Mouse (Mus musculus) G1E-ER4 (cell line): ENCODE results near the gene Rab11fip3. TPM values are rescaled to one million over a fixed set of nuclear protein-coding genes. Genes with fewer than 3 reads are reported as not detected.

ENCODE experiments used
- GATA1 ChIP-seq: IDR thresholded peaks from one replicate; pipeline ENCODE4 v1.8.0; 2012; ENCODE audit warnings: low read length, inconsistent platforms
- polyA plus RNA-seq: library from polyadenylated mRNA; stranded (reverse); fragments of >175 nt; gene quantifications from 2 replicates; pipeline ENCODE4 v1.2.3, GENCODE M21; 2012

Gene Rab11fip3
- polyA plus RNA-seq = 12.7 and 17.0 TPM in 2 replicates

DNA sequence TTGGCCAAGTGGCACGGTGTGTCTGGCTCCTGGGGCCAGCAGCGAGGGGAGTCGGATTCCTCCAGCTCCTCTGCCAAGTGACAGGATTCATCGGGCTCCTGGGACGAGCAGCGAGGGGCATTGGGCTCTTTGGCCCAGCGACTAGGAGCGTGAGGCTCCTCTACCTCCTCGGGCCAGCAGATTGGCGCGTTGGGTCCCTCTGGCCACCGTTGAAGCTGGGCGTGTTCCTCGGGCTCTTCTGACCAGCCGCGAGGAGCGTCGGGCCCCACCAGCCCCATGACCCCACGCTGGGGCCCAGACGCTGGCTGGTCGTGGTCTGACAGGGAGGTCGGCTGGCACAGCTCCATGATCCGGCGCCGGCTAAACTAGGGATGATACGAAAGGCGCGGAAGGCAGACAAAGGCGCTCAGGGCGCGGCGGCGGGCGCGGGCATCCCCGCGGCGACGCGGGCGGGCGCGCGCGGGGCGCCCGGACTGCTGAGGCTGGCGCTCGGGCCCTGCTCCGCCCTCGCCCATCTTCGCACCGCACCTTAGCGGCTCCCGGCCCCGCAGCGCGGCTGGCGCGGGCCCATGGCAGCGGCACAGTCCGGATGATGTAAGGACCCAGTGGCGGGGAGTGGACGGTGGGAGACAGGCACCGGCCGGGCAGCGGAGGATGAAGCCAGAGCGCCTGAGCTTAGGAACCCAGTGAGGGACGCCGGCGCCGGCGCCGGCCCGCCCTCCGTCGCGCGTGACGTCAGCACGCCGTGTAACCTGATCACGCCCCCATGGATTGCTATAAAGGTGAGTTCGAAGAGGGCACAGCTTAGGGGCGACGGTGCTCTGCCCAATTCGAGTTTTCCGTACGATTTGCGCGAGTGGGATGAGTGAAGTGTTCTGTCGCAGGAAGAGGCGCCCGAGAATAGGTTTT lies at the start of gene Rab11fip3:
Gene Rab11fip3 (minus strand): TSS at position 725 of the 909 bp plus-strand sequence.
- TF ChIP-seq GATA1 = no peak

DNA sequence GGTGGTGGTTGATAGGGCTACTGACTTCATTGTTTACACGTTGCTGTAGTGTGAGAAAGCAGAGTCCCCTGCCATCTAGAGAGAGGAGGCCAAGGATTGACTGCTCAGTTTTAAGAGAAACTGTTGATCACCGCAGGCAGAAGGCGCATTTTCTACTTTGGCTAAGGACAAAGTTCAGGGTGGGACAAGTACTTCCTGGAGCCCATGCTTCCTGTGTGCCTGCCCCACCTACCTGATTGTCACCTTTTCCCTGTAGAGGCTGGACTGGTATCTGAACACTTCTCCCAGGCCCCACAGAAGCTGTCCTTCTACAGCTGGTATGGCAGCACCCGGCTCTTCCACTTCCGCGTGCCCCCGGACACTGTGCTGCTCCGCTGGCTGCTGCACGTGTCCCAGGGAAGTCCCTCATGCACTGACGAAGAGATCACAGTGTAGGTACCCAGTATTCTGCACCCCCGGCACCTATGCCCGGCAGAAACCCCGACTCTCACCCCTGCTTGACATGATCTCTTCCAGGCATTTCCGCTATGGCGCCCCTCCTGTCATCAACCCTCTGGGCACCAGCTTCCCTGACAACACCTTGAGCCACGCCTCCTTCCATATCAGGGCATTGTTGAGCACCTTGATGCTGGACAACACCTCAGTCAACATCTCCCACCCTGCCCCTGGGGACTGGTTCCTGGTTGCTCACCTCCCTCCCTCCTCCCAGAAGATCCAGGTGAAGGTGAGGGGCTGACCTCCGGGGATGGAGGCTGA lies 47.3 kb upstream of the Rab11fip3 start:
- no peak for TF ChIP-seq GATA1

DNA sequence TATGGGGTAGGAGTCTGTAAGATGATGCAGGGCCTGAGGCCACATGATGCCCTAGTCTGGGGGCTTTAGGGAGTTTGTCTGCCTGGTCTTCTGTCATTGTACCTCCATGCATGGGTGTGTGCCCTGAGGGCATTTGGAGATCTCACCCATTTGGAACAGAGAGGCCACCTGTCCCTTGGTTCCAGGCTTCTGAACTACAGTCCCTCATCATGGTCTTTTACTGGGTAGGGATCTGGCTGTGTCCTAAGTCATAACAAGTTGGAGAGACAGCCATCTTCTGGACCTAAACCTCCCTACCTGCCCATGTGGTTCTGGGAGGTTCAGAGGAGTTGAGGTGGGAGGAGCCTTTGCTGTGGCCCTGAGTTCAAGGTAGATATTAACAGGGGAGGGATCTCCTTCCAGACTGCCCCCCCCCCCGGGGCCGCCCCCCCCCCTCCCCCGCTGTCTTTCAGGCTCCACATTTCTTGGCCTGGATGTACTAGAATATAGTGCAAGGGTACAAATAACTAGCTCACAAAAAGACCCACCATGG lies 46.7 kb upstream of the Rab11fip3 start:
- no peak for TF ChIP-seq GATA1

DNA sequence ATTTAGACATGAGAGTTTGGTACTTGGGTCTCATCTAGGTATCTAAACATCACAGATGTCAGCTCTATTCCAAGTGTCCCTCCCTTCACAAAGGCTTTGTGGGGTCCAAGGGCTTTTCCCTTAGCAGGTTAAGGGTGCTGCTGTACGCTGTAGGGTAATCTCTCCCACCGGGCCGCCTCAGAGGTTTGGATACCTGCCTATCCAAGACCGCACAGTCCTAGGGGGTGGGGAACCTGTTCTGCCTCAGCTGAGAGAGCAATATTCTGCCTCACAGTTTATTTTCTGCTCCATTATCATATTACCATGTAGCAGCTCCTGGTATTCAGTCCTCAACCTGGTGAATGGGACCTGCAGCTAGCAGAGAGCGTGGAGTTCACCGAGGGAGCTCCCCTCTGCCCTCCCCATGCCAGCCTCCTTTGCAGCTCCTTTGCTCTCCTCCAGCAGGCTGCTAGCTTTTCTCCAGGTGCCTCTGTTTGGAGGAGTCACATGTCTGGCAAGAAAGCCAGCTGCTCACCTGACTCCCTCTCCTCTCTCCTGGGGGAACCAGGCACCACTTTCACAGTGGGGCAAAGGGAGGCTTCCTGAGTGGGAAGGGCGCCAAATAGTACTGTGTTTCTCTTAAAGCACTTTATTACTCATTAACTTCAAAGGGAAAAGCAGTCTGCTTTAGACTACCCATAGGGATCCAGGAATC lies 46.0 kb upstream of the Rab11fip3 start:
- no peak for TF ChIP-seq GATA1

DNA sequence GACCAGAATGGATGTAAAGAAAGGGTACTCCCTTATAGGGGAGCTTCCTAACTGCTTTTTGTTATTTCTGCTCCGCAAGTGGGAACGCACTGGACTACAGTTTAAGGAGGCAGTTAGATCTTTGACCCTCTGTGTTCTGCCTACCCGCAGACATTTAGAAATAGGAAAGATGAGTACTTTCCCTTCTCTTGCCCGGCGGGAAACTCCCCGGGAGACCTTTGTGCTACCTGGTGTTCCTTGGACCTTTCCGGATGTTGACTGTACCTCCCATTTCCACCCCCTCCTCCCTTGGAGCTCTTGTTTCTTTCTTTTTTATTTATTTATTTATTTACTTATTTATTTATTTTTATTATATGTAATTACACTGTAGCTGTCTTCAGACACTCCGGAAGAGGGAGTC lies 44.7 kb upstream of the Rab11fip3 start:
- no peak for TF ChIP-seq GATA1

DNA sequence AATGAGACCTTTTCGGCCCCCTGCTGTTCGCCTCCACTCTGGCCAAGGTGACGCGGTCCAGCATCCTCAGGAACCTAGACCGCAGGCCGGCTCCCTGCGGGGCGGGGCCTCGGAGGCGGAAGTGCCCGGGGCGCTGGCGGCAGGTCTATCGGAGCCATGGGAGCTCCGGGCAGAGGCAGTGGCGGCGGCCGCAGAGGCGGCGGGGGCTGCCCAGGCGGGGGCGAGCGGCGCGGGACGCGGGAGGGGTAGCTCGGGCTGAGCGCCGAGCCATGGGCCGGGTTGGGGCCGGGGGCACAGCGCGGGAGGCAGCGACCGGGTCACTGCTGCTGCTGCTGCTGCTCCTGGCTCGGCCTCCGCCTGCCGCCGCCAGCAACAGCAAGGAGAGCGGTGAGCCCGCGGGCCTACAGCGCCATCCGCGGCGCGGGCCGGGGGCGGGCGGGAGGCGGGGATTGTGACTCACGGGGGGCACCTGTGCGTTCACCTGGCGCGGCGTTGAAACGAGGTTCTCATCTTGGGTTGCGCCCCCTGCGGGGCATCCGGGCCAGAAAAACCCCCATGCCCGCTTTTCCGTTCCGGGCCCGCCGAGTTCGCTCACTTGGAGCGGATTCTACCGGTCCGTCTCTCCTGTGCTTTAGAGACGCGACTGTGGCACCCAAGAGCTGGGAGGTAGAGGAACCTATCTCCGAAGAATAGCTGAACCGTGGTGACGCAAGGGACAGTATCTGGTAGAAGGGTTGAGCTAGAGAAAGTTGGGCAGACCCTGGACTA lies 44.0 kb upstream of the Rab11fip3 start, which contains the start of gene Tmem8:
Gene Tmem8 (plus strand): TSS at position 119 of the 768 bp plus-strand sequence.
- TF ChIP-seq GATA1 = no peak

DNA sequence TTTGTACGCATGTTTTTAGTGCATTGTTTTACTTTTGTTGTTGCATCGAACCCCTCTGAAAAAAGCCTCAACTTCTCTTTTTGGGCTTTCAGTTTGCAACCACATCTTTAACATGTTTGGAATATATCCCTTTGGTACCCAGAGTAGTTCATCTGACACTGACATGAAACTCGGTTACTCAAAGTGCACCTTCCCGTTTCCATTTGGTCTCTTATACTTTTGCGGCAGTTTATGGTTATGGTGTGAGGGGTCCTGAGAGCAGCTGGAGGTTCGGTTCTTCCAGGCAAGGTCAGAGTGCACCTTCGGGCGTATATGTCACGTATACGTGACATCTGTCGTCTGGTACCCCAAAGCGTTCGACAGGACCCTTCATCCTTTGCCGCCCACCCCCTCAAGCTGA lies 43.4 kb upstream of the Rab11fip3 start:
- TF ChIP-seq GATA1 = no peak

DNA sequence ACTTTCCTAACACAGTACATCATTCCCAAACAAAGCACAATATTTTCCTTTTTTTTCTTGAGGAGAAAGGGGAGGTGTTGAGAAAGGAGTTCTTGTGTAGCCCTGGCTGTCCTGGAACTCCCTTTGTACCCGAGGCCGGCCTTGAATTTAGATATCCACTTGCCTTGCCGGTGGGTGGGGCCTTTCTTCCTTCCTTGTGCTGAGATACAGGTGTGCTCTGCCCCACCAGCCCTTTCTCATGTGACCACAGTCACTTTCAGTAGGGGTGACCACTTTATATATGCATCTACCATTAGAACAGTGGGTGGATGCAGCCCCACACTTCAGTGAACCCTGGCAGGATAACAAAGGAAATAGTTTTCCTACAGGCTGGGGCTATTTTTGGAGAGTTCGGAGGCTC lies 42.4 kb upstream of the Rab11fip3 start:
- no peak for TF ChIP-seq GATA1

DNA sequence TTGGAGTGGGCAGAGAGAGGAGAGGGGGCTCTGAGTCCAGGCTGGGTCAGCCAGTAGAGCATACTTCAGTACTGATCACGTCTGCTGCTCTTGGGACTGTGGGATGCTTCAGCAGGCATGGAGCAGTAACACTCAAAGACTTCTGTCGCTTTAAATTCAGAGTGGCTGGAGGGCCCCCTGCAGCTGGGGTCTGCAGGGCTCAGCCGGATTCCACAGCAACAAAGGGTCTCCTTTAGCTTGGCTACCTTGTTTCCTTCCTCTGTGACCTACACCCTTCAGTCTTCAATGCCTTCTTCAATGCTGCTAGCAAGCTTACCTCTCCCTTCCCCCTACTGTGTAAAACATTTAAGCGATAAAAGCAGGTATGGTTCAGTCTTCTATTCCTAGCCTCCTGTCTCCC lies 41.7 kb upstream of the Rab11fip3 start:
- TF ChIP-seq GATA1 = no peak

DNA sequence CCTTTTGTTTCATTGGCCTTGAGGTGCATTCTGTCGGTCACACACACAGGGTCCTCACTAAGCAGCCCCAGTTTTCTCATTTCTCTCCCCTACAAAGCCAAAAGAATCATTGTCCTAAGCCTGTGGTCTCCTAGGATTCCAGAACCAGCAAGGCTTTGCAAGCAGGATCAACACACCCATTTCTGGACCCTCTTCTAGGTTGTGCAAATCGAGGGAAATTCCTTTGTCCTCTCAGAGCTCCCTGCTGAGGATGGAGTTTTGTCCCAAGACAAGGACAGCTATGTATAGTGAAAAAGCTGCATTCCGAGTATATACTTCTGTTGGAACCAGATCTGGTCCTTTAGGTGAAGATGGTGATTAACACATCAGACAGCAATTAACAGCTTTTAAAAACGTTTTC lies 40.8 kb upstream of the Rab11fip3 start:
- TF ChIP-seq GATA1 = no peak

DNA sequence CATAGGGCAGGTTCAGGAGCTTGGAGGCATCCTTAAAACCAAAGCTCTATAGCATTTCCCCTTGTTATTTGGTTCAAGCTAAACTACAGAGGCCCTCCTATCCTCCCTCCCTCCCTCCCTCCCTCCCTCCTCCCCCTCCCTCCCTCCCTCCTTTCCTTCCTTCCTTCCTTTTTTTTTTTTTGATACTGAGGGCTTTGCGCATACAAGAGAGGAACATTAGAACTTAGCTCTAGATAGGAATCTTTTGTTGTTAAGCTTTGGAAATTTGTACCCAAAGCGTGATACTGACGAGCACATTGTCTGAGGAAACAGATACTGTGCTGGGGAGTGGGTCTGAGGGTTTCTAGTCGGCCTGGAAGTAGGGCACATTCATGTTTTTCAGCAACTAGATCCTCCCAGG lies 36.3 kb upstream of the Rab11fip3 start:
- no peak for TF ChIP-seq GATA1

DNA sequence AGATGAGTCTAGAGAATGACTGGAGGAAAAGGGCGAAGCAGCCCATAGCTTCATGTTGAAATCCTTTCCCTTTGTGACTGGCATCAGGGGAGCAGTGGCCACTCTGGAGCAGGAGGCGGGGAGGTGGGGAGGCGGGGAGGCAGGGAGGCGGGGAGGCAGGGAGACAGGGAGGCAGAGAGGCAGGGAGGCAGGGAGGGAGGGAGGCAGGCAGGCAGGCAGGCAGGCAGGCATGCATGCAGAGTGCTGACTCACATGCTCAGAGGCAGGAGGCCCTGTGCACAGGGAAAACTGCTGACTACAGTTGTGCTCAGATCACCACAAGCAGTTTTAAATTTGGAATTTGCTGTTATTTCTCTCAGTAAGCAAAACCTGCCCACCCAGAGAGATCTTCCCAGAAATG lies 32.1 kb upstream of the Rab11fip3 start:
- no peak for TF ChIP-seq GATA1

DNA sequence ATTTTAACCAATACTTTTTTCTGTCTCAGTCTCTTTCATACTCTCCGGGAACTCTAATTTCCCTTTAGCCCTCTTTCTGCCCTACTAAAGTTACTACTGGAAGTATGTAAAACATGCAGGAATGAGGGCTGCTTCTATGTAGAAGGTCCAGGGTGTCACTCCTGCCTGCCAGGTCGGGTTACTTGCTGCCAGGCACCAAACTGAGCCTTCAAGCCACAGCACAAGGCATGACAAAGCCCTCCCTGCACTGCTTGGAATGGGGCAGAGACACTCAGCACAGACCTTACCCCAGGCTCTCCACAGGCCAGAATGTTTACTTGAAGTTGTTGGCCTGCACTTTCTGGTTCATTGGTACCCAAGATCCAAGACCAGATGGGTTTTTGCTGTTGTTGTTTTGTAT lies 30.8 kb upstream of the Rab11fip3 start:
- TF ChIP-seq GATA1 = no peak

DNA sequence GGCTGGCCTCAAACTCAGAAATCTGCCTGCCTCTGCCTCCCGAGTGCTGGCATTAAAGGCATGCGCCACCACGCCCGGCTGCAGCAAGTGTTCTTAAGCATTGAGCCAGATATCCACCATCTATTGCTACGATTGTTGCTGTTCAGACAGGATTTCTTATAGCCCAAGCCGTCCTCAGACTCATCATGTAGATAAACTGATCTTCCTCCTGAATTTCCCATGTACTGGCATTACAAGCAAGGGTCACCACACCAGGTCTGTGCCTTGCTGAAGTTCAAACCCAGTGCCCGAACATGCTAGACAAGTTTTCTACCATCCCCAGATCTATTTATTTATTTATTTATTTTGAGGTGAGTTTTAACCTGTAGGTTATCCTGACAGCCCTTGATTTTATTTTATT lies 29.1 kb upstream of the Rab11fip3 start:
- TF ChIP-seq GATA1 = no peak
